Mouse (Mus musculus) Muller cell, postnatal 12 days (primary cell): ENCODE data around the gene D930007J09Rik.

ENCODE experiments used
- DNase-seq: peaks from one replicate; pipeline ENCODE4 v3.0.0-alpha.2; 2015; ENCODE audit errors: inconsistent ontology term

Gene D930007J09Rik

DNA sequence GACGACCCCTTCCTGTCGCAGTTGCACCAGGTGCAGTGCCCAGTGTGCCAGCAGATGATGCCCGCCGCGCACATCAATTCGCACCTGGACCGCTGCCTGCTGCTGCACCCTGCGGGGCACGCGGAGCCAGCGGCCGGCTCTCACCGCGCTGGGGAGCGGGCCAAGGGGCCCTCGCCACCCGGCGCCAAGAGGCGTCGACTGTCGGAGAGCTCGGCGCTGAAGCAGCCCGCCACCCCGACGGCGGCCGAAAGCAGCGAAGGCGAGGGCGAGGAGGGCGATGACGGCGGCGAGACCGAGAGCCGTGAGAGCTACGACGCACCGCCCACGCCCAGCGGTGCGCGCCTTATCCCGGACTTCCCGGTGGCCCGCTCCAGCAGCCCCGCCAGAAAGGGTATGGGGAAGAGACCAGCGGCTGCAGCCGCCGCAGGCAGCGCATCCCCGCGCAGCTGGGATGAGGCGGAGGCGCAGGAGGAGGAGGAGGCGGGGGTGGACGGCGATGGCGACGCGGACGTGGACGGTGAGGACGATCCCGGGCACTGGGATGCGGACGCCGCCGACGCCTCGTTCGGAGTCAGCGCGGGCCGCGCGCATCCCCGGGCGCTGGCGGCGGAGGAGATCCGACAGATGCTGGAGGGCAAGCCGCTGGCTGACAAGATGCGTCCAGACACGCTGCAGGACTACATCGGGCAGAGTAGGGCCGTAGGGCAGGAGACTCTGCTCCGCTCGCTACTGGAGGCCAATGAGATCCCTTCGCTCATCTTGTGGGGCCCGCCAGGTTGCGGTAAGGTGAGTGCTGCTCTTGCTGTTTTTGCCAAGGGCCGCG lies at the start of gene D930007J09Rik:
D930007J09Rik (minus strand) TSS at position 591 of the 823 bp plus-strand sequence.
- peak; percentile 65 for DNase-seq

DNA sequence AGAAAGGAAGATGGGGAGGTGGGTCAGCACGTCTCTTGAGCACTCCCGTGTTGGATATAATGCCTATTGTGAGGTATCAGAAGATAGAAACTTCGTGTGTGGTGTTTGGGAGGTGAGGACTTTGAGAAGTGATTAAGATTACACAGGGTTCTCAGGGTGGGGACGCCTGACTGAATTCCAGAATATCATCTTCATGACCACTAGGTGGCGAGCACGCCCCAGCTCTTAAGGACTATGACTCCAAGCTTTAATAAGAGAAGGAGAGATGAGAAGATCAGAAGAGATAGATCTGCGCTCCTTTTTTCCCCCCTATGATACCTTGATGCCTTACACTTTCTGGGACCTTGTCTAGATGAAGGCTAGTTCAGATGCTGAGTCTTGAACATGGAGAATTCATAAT lies 49.3 kb upstream of the D930007J09Rik start:
- DNase-seq, result no peak

DNA sequence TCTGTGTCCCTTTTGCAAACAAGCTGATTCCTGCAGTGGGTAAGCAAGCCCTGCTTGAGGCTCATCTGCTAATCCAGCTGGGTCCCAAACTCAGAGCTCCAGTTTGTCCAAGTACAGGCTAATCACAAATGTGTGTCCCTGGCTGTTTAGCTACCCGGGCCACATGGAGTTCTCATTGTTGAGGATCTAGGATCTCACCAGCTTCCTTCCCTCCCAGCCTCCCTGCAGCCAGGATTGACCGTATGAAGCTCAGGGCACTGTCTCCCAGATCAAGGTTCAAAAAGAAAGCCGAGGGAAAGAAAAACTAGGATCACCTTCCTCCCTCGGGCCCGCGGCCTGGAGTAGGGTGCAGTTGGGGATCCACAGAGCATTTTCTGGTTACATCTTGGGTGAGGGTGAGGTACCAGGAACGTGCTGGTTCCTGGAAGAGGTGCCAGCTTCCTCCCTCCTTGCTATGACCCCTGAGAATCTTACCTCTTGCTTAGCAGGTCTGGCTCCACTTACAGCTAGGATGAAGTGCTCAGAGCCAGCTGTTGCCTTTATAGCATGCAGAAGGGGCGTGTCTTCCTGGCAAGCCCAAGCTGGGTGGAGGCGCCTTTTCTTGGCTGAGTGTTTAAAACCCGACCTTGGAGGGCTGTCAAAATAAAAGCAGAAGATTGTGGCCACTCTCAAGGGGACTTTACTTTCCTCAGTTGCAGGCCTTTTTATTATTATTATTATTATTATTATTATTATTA lies 48.2 kb upstream of the D930007J09Rik start, which contains the start of gene Serpinb1a:
Serpinb1a (minus strand) TSS at position 518 of the 737 bp plus-strand sequence.
- DNase-seq, result no peak

DNA sequence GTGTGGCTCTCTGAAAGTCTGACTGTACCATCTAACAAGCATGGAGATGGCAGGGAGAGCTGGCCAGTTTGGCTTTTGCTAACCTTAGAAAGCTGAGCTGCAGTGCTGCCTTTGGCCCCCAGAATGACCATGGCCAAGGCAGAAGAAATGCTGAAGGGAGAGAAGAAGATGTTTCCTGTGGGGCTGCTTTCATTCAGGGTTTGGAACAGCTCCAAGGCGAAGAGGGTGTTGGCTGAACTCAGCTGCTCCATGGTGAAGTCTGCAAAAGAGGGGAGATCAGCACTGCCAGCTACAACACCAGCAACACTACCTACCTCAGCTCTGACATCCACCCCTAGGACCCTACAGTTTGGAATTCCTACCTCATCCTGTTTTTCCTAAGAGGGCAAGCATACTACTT lies 47.5 kb upstream of the D930007J09Rik start:
- DNase-seq, result no peak

DNA sequence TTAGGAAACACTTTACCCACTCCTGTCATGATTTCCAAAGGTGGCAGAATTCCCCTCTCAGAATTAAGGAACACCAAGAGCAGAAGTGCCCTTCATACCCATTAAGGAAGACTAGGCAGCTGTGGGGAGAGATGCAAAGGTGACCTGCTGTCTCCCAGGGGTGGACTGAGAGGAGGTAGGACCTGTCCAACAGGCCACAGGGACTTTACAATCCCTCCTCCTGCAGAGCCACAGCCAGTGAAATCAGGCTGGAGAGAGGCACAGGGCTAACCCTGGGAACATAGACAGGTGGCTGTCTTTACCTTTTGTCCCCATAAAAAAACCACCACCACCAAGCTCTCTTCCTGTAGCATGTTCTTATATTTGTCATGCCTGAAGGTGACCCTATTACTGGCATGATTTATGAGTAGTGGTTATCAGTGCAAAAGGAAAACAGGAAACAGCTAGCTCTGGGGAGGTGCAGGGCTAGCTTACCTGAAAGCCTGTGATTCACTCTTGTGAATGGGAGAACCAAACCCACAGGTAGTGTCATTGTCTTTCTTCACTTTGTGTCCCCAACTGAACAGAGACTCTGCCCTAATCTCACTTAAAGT lies 47.0 kb upstream of the D930007J09Rik start:
- DNase-seq, result no peak

DNA sequence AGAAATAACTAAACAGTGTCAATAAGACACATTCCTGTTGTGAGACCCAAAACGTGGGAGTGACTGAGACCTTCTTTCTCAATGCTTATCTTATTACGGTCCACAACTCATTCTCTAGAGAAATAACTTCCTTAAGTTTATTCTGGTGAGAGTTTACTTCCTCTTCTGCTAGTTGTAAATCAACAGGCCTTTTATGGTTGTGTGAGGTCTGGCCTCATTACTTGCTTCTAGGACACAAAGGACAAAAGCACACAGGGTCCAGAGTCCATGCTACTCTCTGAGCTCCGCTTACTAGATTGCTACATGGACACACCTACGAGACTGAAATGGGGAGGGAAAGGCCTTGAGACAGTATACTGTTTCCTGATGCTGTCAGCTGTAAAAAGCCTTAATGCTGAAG lies 46.4 kb upstream of the D930007J09Rik start:
- no peak for DNase-seq

DNA sequence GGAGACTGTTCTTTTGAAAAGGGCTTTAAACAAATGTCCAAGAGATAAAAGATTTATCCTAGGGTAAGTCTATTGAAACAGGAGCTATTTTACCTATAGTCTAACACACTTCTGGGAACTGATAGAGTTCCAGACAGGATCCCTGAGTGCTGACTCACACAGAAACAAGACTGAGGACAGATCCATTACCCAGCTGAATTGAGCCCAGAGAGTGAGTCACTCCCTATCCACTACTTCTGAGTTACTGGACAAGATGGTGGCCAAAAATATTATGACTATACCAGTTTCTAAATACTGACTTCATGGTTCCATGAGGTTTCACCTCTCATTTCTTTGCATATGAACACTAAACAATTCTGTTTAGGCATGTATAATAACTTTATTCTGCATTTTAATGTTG lies 43.6 kb upstream of the D930007J09Rik start:
- DNase-seq, result peak; percentile 45

DNA sequence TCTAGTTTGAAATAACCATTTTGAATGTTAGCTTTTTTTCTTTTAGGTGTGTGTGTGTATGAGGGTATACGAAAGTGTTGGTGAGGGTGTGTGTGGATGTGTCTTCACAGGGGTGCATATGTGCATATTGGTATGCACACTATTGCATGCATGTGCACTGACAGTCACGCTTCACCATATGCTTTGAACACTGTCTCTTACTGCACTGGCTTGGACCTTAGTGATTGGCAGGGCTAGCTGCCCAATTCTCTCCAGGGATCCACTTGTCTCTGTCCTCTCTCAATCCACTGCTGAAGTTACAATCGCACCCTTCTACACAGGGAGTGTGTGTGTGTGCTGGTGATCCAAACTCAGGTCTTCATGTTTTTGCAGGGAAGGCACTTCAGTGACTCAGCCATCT lies 38.7 kb upstream of the D930007J09Rik start:
- no peak for DNase-seq

DNA sequence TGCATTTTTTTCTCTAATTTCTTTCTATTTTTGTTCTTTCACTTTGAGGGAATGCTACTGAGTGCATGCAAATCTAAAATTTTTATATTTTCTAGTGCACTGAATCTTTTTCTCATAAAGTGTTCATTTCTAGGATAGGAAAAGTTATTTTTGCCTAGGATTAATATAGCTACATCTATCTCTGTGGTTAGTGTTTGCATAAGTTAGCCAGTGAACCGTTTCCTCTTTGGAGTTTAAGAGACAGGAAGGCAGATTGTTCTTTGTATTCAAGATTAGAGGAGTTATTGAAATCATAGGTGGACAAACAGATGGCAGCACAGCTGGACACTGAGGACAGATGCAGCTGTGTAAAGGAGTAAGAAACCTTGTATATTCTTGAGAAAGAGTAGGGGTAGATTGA lies 36.7 kb upstream of the D930007J09Rik start:
- no peak for DNase-seq

DNA sequence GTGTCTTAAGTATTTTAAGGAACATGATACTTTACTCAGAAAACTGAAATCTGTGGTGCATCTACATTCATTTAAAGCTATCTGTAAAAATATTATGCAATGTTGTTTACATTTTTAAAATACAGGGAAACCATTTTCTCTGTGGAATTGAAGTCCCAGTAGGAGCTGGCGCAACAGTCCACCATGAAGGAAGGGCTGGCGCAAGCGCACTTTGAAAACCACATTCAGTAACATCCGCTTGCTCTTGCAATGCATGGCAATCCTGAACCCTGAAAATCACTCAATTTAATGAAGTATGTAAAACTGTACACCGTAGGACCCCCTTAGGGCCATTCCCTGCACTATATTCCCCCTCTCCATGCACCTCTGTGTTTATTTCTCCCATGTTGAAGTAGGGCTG lies 31.9 kb upstream of the D930007J09Rik start:
- DNase-seq, result no peak

DNA sequence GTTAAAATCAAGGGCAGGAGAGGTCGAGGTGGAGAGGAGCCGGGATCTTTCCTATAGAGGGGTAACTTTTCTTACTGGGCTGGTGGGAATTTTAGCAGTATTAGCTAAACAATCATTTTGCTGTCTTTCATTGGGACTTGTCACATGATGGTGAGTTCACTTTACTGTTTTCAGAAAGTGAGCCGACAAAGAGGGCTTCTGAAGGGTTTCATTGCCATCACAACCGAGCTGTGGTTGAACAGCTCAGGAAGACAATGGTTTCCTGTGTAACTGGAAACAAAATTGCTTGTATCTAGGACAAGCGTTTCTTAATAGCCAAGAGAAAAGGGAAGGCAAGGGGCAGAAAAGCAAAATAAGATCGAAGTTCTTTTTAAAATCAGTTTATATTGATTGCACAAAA lies 30.6 kb upstream of the D930007J09Rik start:
- no peak for DNase-seq

DNA sequence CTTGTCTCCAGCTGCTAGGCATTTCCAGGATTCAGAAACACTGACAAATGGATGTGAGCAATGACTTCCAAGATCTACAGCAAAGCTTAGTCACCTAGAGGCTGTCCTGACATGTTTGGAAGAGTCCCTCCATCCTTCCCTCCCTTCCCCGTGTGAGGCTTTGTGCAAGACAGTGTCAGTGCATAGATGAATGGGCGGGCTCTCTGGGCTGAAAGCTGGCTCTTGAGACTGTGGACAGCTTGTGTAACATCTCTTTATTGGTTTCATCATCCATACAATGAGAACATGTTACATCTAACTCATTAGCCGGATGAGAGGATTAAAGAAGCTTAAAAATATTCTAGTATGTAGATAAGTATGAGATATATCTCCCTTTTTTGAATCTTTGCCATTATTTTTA lies 30.1 kb upstream of the D930007J09Rik start:
- no peak for DNase-seq

DNA sequence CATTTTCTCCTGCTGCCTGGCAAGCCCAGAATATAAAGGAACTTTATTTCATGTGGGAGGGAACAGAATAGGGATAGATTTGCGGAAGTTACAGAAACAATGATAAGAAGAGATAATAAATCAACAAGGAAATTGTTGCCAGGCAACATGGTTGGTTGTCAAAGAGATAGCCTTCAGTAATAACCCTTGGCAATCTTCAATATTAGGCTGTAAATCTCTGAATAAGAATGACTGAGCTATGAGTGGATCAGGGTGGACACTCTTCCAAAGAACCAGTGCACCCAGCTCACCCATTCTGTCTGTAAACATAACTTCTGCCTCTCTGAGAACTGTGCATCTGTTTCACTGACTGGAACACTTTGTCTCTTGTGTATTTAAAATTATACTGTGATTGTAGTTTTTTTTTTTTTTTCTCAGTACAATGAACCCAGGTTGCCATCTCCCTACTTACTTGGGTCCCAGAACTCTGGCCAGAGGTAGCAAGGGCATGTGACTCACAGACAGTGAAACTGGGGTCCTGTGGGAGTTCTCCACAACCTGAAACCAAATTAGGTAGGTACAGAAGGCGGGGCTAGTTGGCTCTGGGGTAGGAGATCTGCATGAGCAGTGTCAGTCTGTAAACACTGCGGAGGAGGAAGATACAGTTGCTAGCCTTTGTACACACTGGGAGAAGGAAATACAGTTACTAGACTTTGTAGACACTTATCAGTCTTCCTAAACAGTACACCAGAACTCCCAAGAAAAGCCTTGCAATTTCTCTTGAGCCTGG lies 29.0 kb upstream of the D930007J09Rik start:
- DNase-seq, result no peak

DNA sequence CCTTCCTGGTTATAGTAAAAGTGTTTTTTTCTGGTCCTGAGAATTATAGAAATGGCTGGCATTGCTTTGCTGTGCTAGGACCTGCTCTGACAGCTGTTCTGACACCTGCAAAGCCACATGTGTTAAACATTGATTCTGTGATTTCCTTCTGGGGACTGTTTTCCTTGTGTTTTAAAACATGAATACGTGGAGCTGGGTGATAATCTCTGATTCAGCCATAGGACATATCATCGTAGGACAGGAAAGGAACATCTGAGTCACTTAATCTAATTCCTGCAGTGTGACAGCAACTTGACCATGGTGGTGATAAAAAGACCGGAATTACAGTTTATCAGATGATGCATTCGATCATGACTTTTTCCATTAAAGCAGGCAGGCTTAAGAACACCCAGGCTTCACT lies 26.2 kb upstream of the D930007J09Rik start:
- DNase-seq, result no peak

DNA sequence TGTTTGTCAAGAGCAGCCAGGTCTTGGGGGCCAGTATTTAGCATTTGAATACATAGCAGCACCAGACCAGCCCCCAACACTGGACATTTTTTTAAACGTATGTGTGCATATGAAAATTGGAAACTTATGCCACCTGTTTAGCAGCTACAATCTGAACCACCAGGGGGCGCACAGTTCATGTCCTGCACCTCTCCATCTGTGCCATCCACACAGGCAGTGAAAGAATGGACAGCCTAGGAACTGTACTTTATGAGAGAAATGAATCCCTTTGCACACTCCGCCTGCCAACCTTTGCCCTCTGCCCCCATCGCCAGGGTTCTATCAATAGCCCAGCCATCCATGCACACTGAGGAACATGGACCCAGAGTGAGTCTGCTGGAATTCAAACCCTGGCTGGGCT lies 25.3 kb upstream of the D930007J09Rik start:
- DNase-seq, result no peak

DNA sequence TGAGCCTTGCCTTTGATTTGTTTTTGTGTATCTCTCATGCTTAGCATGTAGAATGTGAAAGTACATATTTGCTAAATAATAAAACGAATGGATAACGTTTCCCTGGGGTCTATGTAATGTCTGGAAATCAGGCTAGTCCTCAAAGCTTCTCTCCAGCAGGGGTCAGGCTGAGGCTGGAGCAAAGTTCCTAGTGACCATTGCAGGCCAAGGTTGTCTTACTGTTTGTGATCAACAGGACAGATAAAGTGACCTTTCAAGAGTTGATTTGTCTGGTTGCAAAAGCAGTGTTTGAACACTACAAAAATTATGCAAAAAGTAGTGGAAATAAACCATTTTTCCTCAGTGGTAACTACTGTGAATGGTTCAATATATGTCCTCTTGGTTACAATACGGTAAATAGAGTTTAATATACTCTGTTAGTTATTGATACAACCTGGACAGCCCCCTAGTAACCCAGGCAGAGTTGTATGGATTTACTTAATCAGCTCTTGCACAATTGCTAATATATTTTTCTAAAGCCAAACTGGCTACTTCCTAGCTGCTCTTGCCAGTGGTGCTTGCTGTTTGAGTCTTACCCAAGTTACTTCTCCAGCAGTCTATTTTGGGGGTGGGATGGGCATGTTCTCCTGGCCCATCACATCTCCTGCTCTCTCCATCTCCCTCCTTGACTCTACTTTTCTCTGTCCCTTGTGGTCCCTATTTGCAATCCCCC lies 24.6 kb upstream of the D930007J09Rik start:
- no peak for DNase-seq

DNA sequence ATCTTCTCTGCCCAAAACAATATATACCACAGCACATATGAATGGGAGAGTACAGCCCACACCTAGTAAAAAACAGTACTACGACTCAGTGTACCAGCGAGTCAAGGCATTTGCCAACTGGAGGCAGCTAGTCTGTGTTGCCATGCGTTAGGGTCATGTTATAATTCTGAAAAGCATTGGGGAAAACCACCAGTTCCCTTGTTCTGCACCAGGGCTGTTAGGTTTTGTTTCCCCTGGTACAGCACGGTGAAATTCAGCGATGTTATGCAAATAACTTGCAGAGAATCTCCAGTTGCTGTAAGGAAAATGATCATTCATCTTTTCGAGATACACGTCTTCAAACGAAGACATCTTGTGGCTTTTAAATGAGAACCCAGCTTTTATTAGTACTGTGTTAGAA lies 22.9 kb upstream of the D930007J09Rik start:
- DNase-seq, result no peak

DNA sequence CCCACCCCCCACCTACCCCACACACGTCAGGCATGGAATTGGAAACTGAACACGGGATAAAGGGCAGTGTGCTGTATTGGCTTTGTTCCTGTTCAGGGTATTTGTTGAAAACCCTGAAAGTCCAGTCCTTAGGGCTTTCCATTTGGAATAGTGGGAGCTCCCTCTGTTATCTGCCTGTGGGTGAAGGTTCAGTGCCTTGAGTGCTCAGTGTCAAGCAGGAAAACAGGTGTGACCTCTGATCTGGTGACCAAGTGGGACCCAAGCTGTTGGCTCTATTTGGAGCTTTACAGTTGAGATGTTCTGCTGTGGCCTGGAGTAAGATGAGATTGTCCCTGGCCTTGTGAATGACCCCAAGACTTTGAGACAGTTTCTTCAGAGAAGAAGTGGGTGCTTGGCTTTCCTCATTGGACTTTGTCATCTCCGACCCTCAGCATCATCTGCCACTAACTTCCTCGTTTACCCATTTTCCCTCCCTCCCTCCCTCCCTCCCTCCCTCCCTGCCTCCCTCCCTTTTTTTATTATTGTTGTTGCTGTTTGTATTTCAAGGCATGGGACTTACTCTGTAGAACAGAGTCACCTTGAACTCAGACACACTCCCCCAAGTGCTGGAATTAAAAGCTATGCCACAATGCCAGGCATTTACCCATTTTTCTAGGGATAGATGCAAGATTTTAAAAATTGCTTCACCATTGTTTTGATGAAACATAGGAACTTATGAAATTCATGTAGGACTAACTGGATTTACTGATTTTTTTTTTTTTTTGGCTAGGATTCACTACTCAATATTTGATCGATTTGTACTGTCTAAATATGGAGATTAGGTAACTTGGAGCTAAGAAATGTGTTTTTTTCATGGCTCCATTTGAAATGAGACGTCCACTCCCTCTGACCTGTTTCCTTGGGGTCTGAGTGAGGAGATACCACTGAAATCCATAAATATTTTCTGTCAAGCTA lies 22.0 kb upstream of the D930007J09Rik start:
- no peak for DNase-seq

DNA sequence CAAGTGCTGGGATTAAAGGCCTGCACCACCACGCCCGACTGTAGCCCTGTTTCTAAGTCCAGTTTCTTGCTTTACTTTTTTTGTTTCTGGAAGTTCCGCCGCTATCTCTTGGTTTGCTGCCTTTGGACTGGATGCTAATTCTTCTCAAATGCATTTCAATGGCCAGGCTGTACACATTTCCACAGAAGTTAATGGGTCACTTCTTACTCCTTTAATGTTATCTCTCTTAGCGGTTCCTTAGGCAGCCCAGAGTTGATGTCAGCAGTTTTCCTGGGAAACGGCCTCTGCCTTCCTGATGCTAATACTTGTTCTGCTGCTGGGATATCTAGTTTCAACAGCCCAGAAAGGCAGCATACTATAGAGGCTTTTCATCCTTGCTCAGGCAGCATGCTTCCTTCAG lies 20.5 kb upstream of the D930007J09Rik start:
- DNase-seq, result no peak

DNA sequence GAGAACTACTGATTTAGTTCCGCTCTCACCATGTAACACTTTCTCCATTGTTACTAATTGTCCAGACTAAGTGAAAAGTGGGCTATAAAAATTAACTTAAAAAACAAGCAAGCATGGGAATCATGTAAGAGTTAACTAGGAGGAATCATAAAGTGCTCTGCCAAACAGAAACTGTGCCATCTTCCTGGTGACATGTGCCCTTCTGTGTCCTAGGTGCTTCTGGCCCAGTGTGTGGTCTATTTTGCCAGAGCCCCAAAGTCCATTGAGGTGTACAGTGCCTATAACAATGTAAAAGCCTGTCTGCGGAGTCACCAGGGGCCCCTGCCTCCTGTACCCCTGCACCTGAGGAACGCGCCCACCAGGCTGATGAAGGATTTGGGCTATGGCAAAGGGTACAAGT lies 19.0 kb upstream of the D930007J09Rik start:
- no peak for DNase-seq
